In genomic region chr16:3846711-3847518, GRCm38 (mm10) we compare ENCODE assay signal across 8 mouse cellular contexts. TPM values are rescaled to one million over a fixed set of nuclear protein-coding genes. Genes with fewer than 3 reads are reported as not detected.
A peak's percentile ranks its signal among the peaks of the same experiment; 100 is the strongest.
DNase-seq lines count a peak whose midpoint lies in the region; ATAC-seq and TF ChIP-seq lines count a peak whose summit lies in the region.

Gene Zfp174, plus strand, starts transcription at chr16:3847268.

- no peaks in the 10 kb centered on the region for H3K9me3 ChIP-seq in E14TG2a.4 (ENCODE audit: low read length)
- H3K9me3 ChIP-seq in forebrain, embryonic 12.5 days, result no peaks in the 10 kb centered on the region
- H3K9me3 ChIP-seq in heart, postnatal 0 days (replicated peaks; ENCODE audit: control insufficient read depth, low read length), result no peaks in the 10 kb centered on the region
- H3K9me3 ChIP-seq in liver, embryonic 16.5 days (replicated peaks; ENCODE audit: control insufficient read depth, low read length), result no peaks in the 10 kb centered on the region
- no peaks in the 10 kb centered on the region for H3K9me3 ChIP-seq in neural tube, embryonic 13.5 days

- peak within 1 kb of the TSS; percentile 86 for H3K4me3 ChIP-seq in E14TG2a.4 (replicated peaks; ENCODE audit: low read length)
- peak within 1 kb of the TSS; percentile 68 for H3K4me3 ChIP-seq in forebrain, embryonic 12.5 days (replicated peaks)
- peak within 1 kb of the TSS; percentile 58 for H3K4me3 ChIP-seq in heart, postnatal 0 days (ENCODE audit: low read depth, low read length)
- H3K4me3 ChIP-seq in liver, embryonic 16.5 days (ENCODE audit: low read depth, low read length), result peak within 1 kb of the TSS; percentile 79
- H3K4me3 ChIP-seq in neural tube, embryonic 13.5 days, result peak within 1 kb of the TSS; percentile 66
- peak within 1 kb of the TSS; percentile 95 for H3K4me3 ChIP-seq in testis, adult 2 months (ENCODE audit: control insufficient read depth, low read depth, low read length)

- no peak for TF ChIP-seq EP300 in heart, postnatal 0 days (IDR thresholded peaks at IDR 0.05; ENCODE audit: low read depth)

- peak; percentile 80 for TF ChIP-seq POLR2A in testis, adult 2 months (IDR thresholded peaks at IDR 0.05; ENCODE audit: control insufficient read depth, low read depth, low read length)

- 0 out of 2 replicates have a peak, but pooled peaks have one; percentile 2 for TF ChIP-seq CTCF in E14TG2a.4 (conservative IDR thresholded peaks at IDR 0.05; ENCODE audit: low read length)
- TF ChIP-seq CTCF in heart, postnatal 0 days (IDR thresholded peaks at IDR 0.05; ENCODE audit: low read depth), result 0 out of 2 replicates have a peak, but pooled peaks have one; percentile 3
- TF ChIP-seq CTCF in testis, adult 2 months (IDR thresholded peaks at IDR 0.05; ENCODE audit: control insufficient read depth, insufficient read depth, insufficient replicate concordance, low read depth, low read length), result no peak

- no peak within 1 kb of the TSS for H3K27ac ChIP-seq in forebrain, embryonic 12.5 days
- no peak within 1 kb of the TSS for H3K27ac ChIP-seq in heart, postnatal 0 days (ENCODE audit: low read depth)
- H3K27ac ChIP-seq in liver, embryonic 16.5 days (ENCODE audit: low read length), result peak within 1 kb of the TSS; percentile 65
- no peak within 1 kb of the TSS; the same call in 1 of the 2 replicates for H3K27ac ChIP-seq in neural tube, embryonic 13.5 days (replicated peaks)
- peak within 1 kb of the TSS; percentile 71 for H3K27ac ChIP-seq in testis, adult 2 months (ENCODE audit: control insufficient read depth, insufficient read depth, low read depth, low read length)

- peak; percentile 99 for ATAC-seq in forebrain, embryonic 12.5 days (ENCODE audit: low FRiP score)
- peak; percentile 99 for ATAC-seq in heart, postnatal 0 days (ENCODE audit: insufficient read depth, low read depth)
- ATAC-seq in liver, embryonic 16.5 days (ENCODE audit: low read depth), result peak; percentile 99
- peak; percentile 99 for ATAC-seq in neural tube, embryonic 13.5 days (ENCODE audit: low read depth)

- no peaks in the 10 kb centered on the region for H3K36me3 ChIP-seq in E14TG2a.4 (ENCODE audit: insufficient read depth, low read length)
- H3K36me3 ChIP-seq in forebrain, embryonic 12.5 days (replicated peaks), result no peaks in the 10 kb centered on the region
- no peaks in the 10 kb centered on the region for H3K36me3 ChIP-seq in heart, postnatal 0 days (replicated peaks; ENCODE audit: control insufficient read depth, insufficient read depth, low read length)
- no peaks in the 10 kb centered on the region for H3K36me3 ChIP-seq in liver, embryonic 16.5 days (ENCODE audit: control insufficient read depth, insufficient read depth)
- no peaks in the 10 kb centered on the region for H3K36me3 ChIP-seq in neural tube, embryonic 13.5 days
- no peaks in the 10 kb centered on the region; the same call in 1 of the 2 replicates for H3K36me3 ChIP-seq in testis, adult 2 months (ENCODE audit: control insufficient read depth, insufficient read depth, low read length)

- peak within 1 kb of the TSS; percentile 69 for H3K9ac ChIP-seq in forebrain, embryonic 12.5 days
- H3K9ac ChIP-seq in heart, postnatal 0 days (replicated peaks; ENCODE audit: low read depth, low read length), result peak within 1 kb of the TSS; percentile 49
- H3K9ac ChIP-seq in liver, embryonic 16.5 days (ENCODE audit: low read depth, low read length), result peak within 1 kb of the TSS; percentile 79
- H3K9ac ChIP-seq in neural tube, embryonic 13.5 days, result peak within 1 kb of the TSS; percentile 76

- no peaks in the 10 kb centered on the region for H3K27me3 ChIP-seq in E14TG2a.4 (ENCODE audit: insufficient read depth, low read length)
- H3K27me3 ChIP-seq in forebrain, embryonic 12.5 days, result no peaks in the 10 kb centered on the region
- H3K27me3 ChIP-seq in heart, postnatal 0 days (ENCODE audit: control insufficient read depth, insufficient read depth, low read length), result no peaks in the 10 kb centered on the region
- no peaks in the 10 kb centered on the region for H3K27me3 ChIP-seq in liver, embryonic 16.5 days (ENCODE audit: control insufficient read depth, insufficient read depth, low read depth, low read length)
- no peaks in the 10 kb centered on the region for H3K27me3 ChIP-seq in neural tube, embryonic 13.5 days
- no peaks in the 10 kb centered on the region for H3K27me3 ChIP-seq in testis, adult 2 months (ENCODE audit: control insufficient read depth, insufficient read depth, low read length)

- peaks cover 80% of the 10 kb centered on the region for H3K4me1 ChIP-seq in E14TG2a.4 (replicated peaks; ENCODE audit: low read depth, low read length)
- peaks cover 7% of the 10 kb centered on the region for H3K4me1 ChIP-seq in forebrain, embryonic 12.5 days
- peaks cover 7% of the 10 kb centered on the region; the same call in 1 of the 2 replicates for H3K4me1 ChIP-seq in heart, postnatal 0 days (ENCODE audit: control insufficient read depth, insufficient read depth)
- H3K4me1 ChIP-seq in liver, embryonic 16.5 days (ENCODE audit: control insufficient read depth, low read depth, low read length), result peaks cover 12% of the 10 kb centered on the region
- H3K4me1 ChIP-seq in neural tube, embryonic 13.5 days (replicated peaks), result peaks cover 17% of the 10 kb centered on the region
- peaks cover 5% of the 10 kb centered on the region for H3K4me1 ChIP-seq in testis, adult 2 months (ENCODE audit: control insufficient read depth, insufficient read depth, low read length)

- peak; percentile 95 for DNase-seq in c-Kit-positive CD71-positive TER-119-positive erythroid progenitor cells, embryonic 14.5 days (ENCODE audit: low spot score)
- DNase-seq in heart, postnatal 0 days (ENCODE audit: low spot score), result peak; percentile 97
- DNase-seq in kidney, postnatal 4 days, result peak; percentile 91 to 95

- peak within 1 kb of the TSS; percentile 65 for H3K4me2 ChIP-seq in forebrain, embryonic 12.5 days
- H3K4me2 ChIP-seq in heart, postnatal 0 days (ENCODE audit: low read depth, low read length), result peak within 1 kb of the TSS; percentile 59
- H3K4me2 ChIP-seq in liver, embryonic 16.5 days (ENCODE audit: low read depth, low read length), result peak within 1 kb of the TSS; percentile 86
- peak within 1 kb of the TSS; percentile 60 for H3K4me2 ChIP-seq in neural tube, embryonic 13.5 days

- 4% methylated on average over 38 of the region's 38 CpGs for WGBS in forebrain, embryonic 12.5 days
- 2% methylated on average over 38 of the region's 38 CpGs for whole genome bisulfite sequencing in heart, postnatal 0 days
- WGBS in liver, embryonic 16.5 days (ENCODE audit: insufficient replicate concordance), result 3% methylated on average over 38 of the region's 38 CpGs
- WGBS in neural tube, embryonic 13.5 days, result 2% methylated on average over 38 of the region's 38 CpGs

RNA-seq across cellular contexts. Expression of gene Zfp174, which starts in this region (rescaled TPM):
- 1.8 and 2.2 TPM in 2 replicates for polyA plus RNA-seq in forebrain, embryonic 12.5 days (2016; fragmentation: Nextera tagmentation; extraction: Ambion mirVana)
- total RNA-seq in heart, postnatal 0 days (2014; rRNA removed; ENCODE audit: low replicate concordance), result 0.69 and 0.93 TPM in 2 replicates
- 0.71 and 0.72 TPM in 2 replicates for polyA plus RNA-seq in heart, postnatal 0 days (2015; fragmentation: Nextera tagmentation; extraction: Ambion mirVana)
- polyA plus RNA-seq in liver, embryonic 16.5 days (2015; fragmentation: Nextera tagmentation; extraction: Ambion mirVana), result 0.34 and 0.44 TPM in 2 replicates
- polyA plus RNA-seq in neural tube, embryonic 13.5 days (2015; fragmentation: Nextera tagmentation; extraction: Ambion mirVana), result 1.7 and 2.2 TPM in 2 replicates
- polyA plus RNA-seq in testis, adult 2 months (2012; rRNA removed), result 1.5 TPM in 2 replicates

Comparison
In these comparisons a context has a peak if more than half of its experiments do, and no peak if none do; other contexts are left out.
1. Peak in DNase-seq, ATAC-seq, H3K4me3 ChIP-seq, H3K9ac ChIP-seq and H3K4me2 ChIP-seq in heart, postnatal 0 days; RNA of the gene not detected or under 1 TPM.
2. Peak in ATAC-seq, H3K4me3 ChIP-seq, H3K27ac ChIP-seq, H3K9ac ChIP-seq and H3K4me2 ChIP-seq in liver, embryonic 16.5 days; RNA of the gene not detected or under 1 TPM.